Mouse (Mus musculus): ENCODE results near the gene Gng12.
"Not testable (repeated sequence)": the region's sequence is repeated elsewhere in the genome, so short reads cannot be mapped to it uniquely, and the experiment has no call there.

Gene Gng12

DNA sequence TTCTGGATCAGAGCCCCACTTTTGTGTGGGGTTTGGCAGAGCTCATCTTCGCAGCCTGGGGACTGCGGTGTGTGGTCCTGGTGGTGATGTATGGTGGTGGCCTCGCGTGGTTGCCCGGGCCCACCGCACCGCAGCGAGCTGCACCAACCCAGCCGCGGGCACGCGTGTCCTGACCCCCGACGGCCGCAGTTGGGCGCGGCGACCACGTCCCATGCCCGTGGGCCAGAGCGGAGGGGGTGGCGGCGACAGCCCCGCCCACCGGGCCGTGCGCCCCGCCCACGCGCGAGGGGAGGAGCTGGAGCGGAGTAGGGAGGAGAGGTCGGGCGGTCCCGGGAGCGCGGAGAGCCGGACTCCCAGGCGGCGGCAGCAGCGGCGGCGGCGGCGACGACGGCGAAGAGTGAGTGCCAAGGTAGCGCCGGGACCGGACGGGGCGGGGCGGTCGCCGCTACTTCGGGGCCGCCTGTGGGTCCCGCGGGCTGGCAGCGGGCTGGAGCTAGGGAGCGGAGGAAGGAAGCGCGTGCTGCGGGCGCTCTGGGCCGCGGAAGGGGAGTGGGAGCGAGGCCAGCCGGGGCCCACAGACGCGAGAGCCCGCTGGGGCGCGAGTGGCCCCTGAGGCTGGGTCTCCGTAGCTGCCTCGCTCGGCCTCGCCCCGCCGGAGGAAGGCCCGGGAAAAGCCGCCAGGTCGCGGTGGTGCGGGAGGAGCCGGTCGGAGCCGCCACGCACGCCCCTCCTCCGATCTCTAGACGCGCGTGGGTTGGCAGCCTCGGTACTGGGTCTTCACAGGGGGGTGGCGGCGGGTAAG is at the start of gene Gng12:
TSS of gene Gng12 (plus strand) at position 279 of the 802 bp plus-strand sequence.
- DNase-seq (ENCODE audit: low read depth, low spot score), result peak; percentile 77

DNA sequence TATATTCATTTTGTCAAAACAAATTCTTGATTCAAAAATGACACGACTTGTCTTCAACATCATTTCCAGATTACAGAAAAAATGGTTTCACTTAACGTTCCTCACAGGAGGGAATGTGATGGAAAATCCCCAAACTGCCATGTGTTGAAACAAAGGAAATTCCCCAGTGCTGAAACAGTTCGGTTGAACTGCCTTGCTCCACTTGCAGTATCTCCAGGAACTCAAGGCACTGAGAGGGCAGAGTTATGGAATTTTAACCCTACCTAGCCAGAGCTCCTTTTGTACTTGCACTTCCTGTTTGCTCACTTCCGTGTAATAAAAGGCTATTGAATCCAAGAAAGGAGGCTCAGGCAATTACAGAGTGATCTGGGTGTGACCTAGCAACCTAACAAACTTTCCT is 47.3 kb upstream of the Gng12 start:
- DNase-seq (ENCODE audit: low read depth, low spot score), result peak; percentile 7

GRCm38 (mm10) chr6:66856236-66856635 is 40.0 kb upstream of the Gng12 start:
- DNase-seq (ENCODE audit: low read depth, low spot score), result no peak

GRCm38 (mm10) chr6:66858356-66858755 is 37.8 kb upstream of the Gng12 start:
- no peak for DNase-seq (ENCODE audit: low read depth, low spot score)

DNA sequence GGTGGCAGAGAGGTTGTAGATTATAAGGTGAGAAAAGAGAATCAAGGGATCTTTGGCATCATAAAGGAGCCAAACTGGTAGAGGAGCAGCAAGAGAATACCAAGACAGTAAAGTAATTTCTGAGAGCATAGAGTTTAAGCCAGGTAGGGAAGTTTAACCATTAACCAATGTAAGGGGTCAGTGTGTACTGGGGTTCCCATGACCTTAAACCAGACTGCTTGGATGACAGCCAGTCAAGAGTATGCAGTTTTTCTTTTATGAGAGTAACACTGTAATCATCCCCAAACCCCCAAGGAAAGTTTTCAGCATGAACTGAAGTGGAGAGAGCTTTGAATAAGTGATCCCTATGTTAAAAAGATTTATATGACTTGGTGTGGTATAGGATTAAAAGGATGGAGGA is 36.8 kb upstream of the Gng12 start:
- no peak for DNase-seq (ENCODE audit: low read depth, low spot score)

DNA sequence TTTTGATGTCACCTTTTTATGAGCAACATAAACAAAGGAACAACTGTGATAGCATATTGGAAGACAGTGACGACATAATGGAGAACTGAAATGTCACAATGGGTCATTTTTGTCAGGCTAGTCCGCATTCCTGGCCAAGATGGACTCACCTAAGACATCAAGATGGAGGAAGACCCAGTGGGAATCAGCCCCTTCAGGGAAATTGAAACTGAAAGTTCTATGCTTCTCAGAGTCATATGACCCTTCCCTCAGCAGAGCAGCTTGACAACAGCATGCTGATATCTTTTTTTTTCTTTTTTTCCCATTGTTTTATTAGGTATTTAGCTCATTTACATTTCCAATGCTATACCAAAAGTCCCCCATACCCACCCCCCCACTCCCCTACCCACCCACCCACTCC is 31.7 kb upstream of the Gng12 start:
- DNase-seq (ENCODE audit: low read depth, low spot score), result no peak

GRCm38 (mm10) chr6:66866295-66866694 is 29.9 kb upstream of the Gng12 start:
- DNase-seq (ENCODE audit: low read depth, low spot score), result no peak

- DNase-seq (ENCODE audit: low read depth, low spot score), result not testable (repeated sequence)
Measured at GRCm38 (mm10) chr6:66877048-66877447, 19.1 kb upstream of the Gng12 start.

DNA sequence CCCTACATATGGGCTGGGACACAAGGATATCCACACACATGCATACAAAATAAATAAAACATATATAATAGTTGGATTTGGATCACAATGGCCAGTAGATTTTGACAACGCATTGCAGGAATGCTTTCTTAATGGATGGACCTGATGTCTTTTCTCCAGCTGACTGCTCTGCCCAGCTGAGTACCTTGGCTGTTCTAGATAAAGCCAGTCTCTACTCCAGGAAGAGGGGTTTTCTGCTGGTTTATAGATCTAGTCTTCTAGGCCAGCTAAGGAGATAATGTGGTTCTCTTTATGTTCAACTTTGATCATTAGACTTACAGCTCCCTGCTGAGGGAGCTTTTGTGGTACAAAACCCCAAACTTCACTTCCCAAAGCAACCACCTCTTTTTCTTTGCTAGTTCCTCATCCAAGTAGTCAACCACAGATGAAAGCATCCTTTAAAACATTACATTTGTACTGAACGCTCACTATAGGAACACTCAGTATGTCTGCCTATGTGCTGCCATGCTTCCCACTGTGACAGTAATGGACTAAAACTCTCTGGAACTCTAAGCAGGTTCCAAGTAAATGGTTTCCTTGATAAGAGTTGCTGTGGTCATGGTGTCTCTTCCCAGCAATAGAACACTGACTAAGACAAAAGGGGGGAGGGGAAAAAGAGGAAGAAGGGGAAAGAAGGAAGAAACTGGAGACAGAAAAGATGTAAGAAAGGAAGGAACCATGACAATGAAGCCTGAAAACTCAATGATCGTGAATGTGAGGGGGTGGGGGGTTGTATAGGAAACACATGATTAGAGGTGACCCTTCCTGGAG is 5.6 kb upstream of the Gng12 start:
- no peak for DNase-seq (ENCODE audit: low read depth, low spot score)

GRCm38 (mm10) chr6:66893950-66894349 is 2.2 kb upstream of the Gng12 start:
- DNase-seq (ENCODE audit: low read depth, low spot score), result no peak

GRCm38 (mm10) chr6:66894999-66895398 is 1.2 kb upstream of the Gng12 start:
- no peak for DNase-seq (ENCODE audit: low read depth, low spot score)

DNA sequence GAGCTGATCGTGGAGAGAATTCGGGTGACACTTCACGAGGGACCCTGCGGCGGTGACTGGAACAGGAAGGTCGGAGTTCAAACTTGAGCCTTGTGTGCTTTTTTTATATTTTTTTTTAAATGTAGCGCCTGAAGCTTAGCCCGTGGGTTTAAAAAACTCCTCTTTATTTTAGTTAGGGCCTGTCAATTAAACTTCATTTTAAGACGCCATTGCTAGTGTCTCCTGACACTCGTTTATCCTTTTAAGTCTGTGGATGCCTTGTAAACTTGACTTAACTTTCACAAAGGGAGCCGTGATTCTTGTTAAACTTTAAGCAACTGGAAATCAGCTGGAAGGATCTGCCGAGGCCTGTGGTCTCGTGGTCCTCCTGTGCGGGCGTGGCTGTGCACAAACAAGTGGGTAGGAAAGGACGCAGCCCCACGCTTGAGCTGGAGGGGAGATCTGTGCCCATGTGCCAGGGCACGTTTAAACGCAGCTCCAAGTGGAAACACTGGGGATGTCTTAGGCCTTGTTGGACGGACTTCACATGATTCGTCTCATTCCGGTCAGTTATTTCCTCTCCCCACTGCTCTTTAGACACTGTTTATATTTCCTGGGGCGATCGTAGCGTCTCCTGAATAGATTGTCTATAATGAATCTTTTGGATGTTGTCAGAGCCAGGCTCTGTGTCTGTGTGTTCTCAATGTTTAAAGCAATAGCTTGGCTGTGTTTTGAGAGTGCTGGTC is 886 bp downstream of the Gng12 start:
- peak; percentile 25 for DNase-seq (ENCODE audit: low read depth, low spot score)

GRCm38 (mm10) chr6:66897994-66898393 is 1.8 kb downstream of the Gng12 start:
- no peak for DNase-seq (ENCODE audit: low read depth, low spot score)

DNA sequence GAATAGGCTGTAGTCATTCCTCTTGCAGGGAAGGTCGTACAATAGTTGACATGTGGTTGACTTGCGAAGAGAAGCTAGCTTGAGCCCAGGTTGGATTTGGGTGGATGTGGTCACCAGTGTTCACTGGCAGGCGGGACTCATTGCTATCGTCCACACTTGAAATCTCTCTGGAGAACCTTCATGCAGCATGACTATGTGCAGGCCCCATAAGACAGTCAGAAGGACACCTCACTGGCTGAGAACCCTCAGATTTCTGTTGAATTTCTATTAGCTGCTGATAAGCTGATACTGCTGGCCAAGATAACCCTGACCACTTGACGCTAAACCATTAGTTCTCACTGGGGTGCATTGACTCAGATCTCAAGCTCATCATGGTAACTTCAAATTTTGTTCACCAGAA is 5.7 kb downstream of the Gng12 start:
- no peak for DNase-seq (ENCODE audit: low read depth, low spot score)

DNA sequence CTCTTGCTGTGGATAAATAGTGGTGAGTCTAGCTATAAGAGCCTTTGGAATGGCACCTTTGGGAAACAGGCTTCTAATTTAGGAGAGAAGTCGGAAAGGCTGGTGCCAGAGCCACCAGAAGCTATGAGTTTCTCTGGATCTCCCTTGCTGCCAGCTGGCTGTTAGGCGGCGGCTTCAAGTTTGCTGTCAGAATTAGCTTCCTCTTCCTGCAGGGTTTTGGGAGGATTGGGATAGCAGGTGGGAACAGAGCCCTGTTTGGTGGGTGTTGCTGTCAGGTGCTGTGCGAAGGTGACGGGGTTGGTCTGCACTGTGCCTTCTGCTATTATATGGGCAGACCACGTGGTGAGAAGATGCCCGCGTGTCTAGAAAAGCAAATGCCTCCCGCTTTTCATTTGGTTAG is 7.0 kb downstream of the Gng12 start:
- no peak for DNase-seq (ENCODE audit: low read depth, low spot score)

- no peak for DNase-seq (ENCODE audit: low read depth, low spot score)
Measured at GRCm38 (mm10) chr6:66903720-66904119, 7.5 kb downstream of the Gng12 start.

GRCm38 (mm10) chr6:66906244-66906643 is 10.0 kb downstream of the Gng12 start:
- no peak for DNase-seq (ENCODE audit: low read depth, low spot score)

GRCm38 (mm10) chr6:66908327-66908973 is 12.3 kb downstream of the Gng12 start:
- no peak for DNase-seq (ENCODE audit: low read depth, low spot score)

- peak; percentile 51 for DNase-seq (ENCODE audit: low read depth, low spot score)
Measured at GRCm38 (mm10) chr6:66910493-66911435, 14.6 kb downstream of the Gng12 start.

DNA sequence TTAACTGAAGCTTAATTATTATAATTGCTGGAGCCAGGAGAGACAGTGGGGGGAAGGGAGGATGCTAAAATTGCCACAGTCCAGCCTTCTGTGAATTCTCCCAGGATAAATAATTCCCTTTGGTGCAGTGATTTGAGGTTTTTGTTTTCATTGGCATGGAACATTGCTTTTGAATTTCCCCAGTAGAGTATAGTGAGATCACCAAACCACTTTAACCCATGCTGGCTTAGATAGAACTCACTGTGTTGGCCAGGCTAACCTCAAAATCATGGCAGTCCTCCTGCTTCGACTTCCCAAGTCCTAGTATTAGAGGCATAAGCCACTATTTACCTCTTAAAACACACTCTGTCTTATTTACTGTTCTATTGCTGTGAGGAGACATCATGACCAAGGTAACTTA is 17.2 kb downstream of the Gng12 start:
- DNase-seq (ENCODE audit: low read depth, low spot score), result no peak

- no peak for DNase-seq (ENCODE audit: low read depth, low spot score)
Measured at GRCm38 (mm10) chr6:66915592-66915991, 19.4 kb downstream of the Gng12 start.
